ENCODE assay signal across 8 mouse cellular contexts in the genomic region with DNA sequence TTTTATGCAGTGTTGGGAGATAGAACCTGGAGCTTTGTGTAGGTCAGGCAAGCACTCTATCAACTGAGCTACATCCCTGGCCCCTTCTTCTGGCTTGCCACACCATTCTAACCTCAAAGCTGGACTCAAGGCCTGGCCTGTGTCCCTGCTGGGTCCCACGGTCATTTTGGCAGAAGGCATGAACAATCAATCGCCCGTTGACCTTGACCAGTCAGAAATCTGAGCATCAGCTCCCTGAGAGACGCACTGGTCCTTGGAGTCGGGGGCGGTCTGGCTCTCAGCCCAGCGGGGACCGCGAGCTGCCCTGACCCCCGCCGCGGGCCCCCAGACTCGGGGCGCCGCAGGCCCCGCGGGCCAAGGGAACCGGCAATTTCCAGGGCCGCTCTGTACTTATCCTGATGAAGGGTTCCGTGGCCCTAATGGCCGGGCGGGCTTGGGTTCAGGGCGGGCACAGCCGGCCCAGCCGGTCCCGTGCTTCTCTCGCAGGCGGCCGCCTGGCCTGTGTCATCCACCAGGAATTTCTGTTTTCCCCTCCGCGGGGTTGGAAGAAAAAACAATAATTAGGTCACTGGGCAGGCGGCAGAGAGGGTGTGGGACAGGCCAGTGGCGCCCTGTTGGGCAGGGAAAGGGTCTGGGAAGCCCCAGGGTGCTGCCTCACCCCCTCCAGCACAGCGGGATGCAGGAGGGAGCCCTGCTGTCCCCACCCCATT.
DNase-seq lines count a peak whose midpoint lies in the region; ATAC-seq and TF ChIP-seq lines count a peak whose summit lies in the region.

No protein-coding gene starts in this region.

- peak overlapping the region; percentile 19; the same call in 1 of the 2 replicates for H3K4me3 ChIP-seq in hindbrain, postnatal 0 days (ENCODE audit: low read length)
- H3K4me3 ChIP-seq in liver, embryonic 16.5 days (ENCODE audit: low read depth, low read length) = peak overlapping the region; percentile 5; the same call in 1 of the 2 replicates

- 0 out of 2 replicates have a peak, but pooled peaks have one; percentile 43 for ATAC-seq in hindbrain, postnatal 0 days
- ATAC-seq in liver, embryonic 16.5 days (ENCODE audit: low read depth) = no peak
- ATAC-seq in erythroid progenitor cell, adult 5-6 weeks (replicated peaks; ENCODE audit: low FRiP score, poor library complexity, severe bottlenecking) = no peak

- H3K4me1 ChIP-seq in hindbrain, postnatal 0 days (ENCODE audit: insufficient read depth, low read length) = peaks cover 8% of the 10 kb centered on the region
- no peaks in the 10 kb centered on the region for H3K4me1 ChIP-seq in liver, embryonic 16.5 days (ENCODE audit: control insufficient read depth, low read depth, low read length)

- DNase-seq in Muller cell, postnatal 12 days (ENCODE audit: inconsistent ontology term) = peak; percentile 96
- DNase-seq in cerebellum, adult 9-11 months = peak; percentile 10
- peak; percentile 65 for DNase-seq in gastrocnemius, postnatal 14 days
- peak; percentile 30 for DNase-seq in hindbrain, postnatal 0 days (ENCODE audit: low spot score)
- DNase-seq in ovary, adult 18-20 months (ENCODE audit: low spot score) = peak; percentile 72
- no peak for DNase-seq in T-cell, adult 2 months (ENCODE audit: low spot score)

- H3K9ac ChIP-seq in hindbrain, postnatal 0 days (replicated peaks; ENCODE audit: low read length) = peak overlapping the region; percentile 35; the same call in 1 of the 2 replicates
- no peak overlapping the region for H3K9ac ChIP-seq in liver, embryonic 16.5 days (ENCODE audit: low read depth, low read length)

- intact Hi-C loops in gastrocnemius, postnatal 14 days (cut with DNase I; ENCODE audit: low total_unique reads) = no loop called here

- WGBS in hindbrain, postnatal 0 days = 5% methylated on average over 34 of the region's 34 CpGs
- WGBS in liver, embryonic 16.5 days (ENCODE audit: insufficient replicate concordance) = 11% methylated on average over 34 of the region's 34 CpGs

- no peaks in the 10 kb centered on the region for H3K9me3 ChIP-seq in hindbrain, postnatal 0 days (ENCODE audit: low read length)
- no peaks in the 10 kb centered on the region for H3K9me3 ChIP-seq in liver, embryonic 16.5 days (replicated peaks; ENCODE audit: control insufficient read depth, low read length)

- no peaks in the 10 kb centered on the region for H3K36me3 ChIP-seq in hindbrain, postnatal 0 days (ENCODE audit: insufficient read depth, low read length)
- no peaks in the 10 kb centered on the region for H3K36me3 ChIP-seq in liver, embryonic 16.5 days (ENCODE audit: control insufficient read depth, insufficient read depth)

- TF ChIP-seq CTCF in hindbrain, postnatal 0 days (IDR thresholded peaks at IDR 0.05; ENCODE audit: low read depth) = no peak

- H3K4me2 ChIP-seq in hindbrain, postnatal 0 days (ENCODE audit: low read depth, low read length) = peak overlapping the region; percentile 51
- H3K4me2 ChIP-seq in liver, embryonic 16.5 days (ENCODE audit: low read depth, low read length) = peak overlapping the region; percentile 8; the same call in 1 of the 2 replicates

- H3K27me3 ChIP-seq in hindbrain, postnatal 0 days (ENCODE audit: insufficient read depth, low read length) = no peaks in the 10 kb centered on the region
- peaks cover 29% of the 10 kb centered on the region for H3K27me3 ChIP-seq in liver, embryonic 16.5 days (ENCODE audit: control insufficient read depth, insufficient read depth, low read depth, low read length)

- no peak overlapping the region for H3K27ac ChIP-seq in hindbrain, postnatal 0 days
- H3K27ac ChIP-seq in liver, embryonic 16.5 days (ENCODE audit: low read length) = no peak overlapping the region
